Mouse (Mus musculus) stomach, adult 2 months (tissue): ENCODE results near the gene Trim12a. TPM values are rescaled to one million over a fixed set of nuclear protein-coding genes. Genes with fewer than 3 reads are reported as not detected.

ENCODE experiments used
- polyA plus RNA-seq: library from polyadenylated mRNA; depleted of rRNA; stranded (reverse); fragments of >200 nt; gene quantifications from 2 replicates; pipeline ENCODE4 v1.2.3, GENCODE M21; 2012; rRNA removed

Trim12a gene
- polyA plus RNA-seq = 0.16 and 0.85 TPM in 2 replicates

DNA sequence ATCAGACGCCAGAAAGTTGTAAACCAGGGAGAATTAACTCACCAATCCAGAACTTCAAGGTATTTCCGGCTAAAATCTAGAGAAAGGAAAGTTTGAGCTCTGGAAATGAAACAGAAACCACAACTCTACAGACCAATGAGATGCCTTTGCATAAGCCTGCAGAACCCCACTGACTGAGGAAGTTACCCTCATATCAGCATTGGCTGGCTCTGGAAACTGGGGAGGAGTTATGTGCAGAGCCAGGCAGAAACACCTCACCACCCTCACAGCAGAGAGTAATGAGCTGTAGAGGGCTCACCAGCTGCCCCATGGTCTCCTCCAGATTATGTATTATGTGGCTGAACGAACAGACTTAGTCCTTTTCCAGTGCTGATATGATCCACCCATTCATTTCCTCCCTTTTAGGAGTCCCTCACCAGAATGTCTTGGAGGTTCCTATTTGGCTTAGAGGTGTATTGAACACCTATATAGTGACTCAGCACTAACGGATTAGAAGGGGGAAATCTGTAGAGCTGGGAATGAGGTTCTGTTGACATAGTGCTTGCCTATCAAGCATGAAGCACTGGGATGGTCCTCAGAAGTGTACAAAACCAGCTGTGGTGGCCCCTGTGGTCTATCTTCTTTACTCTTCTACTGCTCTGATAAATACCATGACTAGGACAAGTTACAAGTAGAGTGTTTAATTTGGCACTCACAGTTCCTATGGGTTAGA, at the start of gene Trim12a:
TSS of gene Trim12a (minus strand) at position 98 of the 712 bp plus-strand sequence.

GRCm38 (mm10) chr7:104352717-104353599, 37.7 kb upstream of the Trim12a start, which contains the start of gene Trim12c:
Gene Trim12c, minus strand, starts transcription at chr7:104353362.

DNA sequence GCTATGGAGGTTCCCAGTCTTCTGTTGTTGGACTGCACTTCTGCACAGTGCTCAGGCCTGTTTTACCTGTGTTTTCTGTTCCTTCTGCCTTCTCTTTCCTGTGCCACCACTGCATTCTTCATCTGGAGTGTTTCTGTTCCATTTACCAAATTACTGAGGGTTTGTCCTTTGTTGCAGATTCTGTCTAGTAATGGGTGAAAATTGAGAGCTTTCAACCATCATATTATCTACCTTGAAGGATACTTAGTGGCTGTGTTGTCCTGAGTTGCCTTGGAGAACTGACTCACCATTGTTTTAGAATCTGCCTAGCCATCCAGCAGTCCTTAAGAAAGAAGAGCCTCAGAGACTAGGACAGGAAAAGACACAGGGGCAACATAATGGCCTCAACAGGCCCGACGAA, 13.9 kb upstream of the Trim12a start, which contains the start of gene Trim34b:
TSS of gene Trim34b (plus strand) at position 301 of the 400 bp plus-strand sequence.

DNA sequence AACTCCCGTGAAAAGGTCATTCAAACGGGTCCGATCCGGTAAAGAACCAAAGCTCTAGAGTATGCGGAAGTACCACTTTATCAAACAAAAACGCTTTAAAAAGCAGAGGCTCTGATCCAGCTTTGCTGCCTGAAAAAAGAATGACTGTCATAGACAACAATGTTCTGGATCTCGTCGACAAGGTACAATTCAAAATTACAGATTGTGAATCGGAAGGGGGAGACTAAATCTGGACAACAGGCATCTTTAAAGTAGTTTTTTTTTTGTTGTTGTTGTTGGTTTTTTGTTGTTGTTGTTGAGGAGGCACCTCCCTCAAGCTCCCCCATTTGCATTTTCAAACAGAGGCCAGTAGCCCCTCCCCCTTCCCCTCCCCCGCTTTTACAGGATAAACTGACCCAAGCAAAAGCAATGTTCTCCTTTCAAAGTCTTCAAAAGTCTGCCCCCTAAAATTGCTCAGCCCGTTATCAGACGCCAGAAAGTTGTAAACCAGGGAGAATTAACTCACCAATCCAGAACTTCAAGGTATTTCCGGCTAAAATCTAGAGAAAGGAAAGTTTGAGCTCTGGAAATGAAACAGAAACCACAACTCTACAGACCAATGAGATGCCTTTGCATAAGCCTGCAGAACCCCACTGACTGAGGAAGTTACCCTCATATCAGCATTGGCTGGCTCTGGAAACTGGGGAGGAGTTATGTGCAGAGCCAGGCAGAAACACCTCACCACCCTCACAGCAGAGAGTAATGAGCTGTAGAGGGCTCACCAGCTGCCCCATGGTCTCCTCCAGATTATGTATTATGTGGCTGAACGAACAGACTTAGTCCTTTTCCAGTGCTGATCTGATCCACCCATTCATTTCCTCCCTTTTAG, 27.5 kb downstream of the Trim12a start, which contains the start of gene Trim5:
TSS of gene Trim5 (minus strand) at position 519 of the 868 bp plus-strand sequence.

Other genes with a start within 250 kb of the Trim12a start
- not detected in 2 replicates for gene Olfr644, start 243.6 kb downstream of the Trim12a start, polyA plus RNA-seq
- gene Olfr645, start 230.0 kb downstream of the Trim12a start, polyA plus RNA-seq = not detected in 2 replicates
- gene Olfr646, start 210.6 kb downstream of the Trim12a start, polyA plus RNA-seq = not detected in 2 replicates
- not detected in 2 replicates for gene Ubqln5, start 185.6 kb downstream of the Trim12a start, polyA plus RNA-seq
- not detected in 2 replicates for gene Olfr643, start 178.1 kb downstream of the Trim12a start, polyA plus RNA-seq
- gene Ubqln3, start 172.2 kb downstream of the Trim12a start, polyA plus RNA-seq = not detected in 2 replicates
- not detected in 2 replicates for gene Ubqlnl, start 164.9 kb downstream of the Trim12a start, polyA plus RNA-seq
- not detected in 2 replicates for gene Olfm5, start 150.6 kb downstream of the Trim12a start, polyA plus RNA-seq
- 0.03 and 0.05 TPM in 2 replicates for gene Olfr648, start 132.1 kb downstream of the Trim12a start, polyA plus RNA-seq
- not detected in 2 replicates for gene Olfr649, start 119.5 kb downstream of the Trim12a start, polyA plus RNA-seq
- 0.79 and 0.81 TPM in 2 replicates for gene Trim6, start 96.7 kb downstream of the Trim12a start, polyA plus RNA-seq
- 0.17 and 1.5 TPM in 2 replicates for gene Trim34a, start 71.0 kb downstream of the Trim12a start, polyA plus RNA-seq
- gene Trim5, start 27.4 kb downstream of the Trim12a start, polyA plus RNA-seq = 0.10 TPM in 2 replicates
- 0.55 TPM in 1 of 2 replicates, not detected in the other for gene Trim34b, start 14.0 kb upstream of the Trim12a start, polyA plus RNA-seq
- gene Trim12c, start 37.9 kb upstream of the Trim12a start, polyA plus RNA-seq = 0.55 TPM in 2 replicates
- 0.03 TPM in 1 of 2 replicates, not detected in the other for gene Trim30b, start 54.4 kb upstream of the Trim12a start, polyA plus RNA-seq
- not detected in 2 replicates for gene Trim30c, start 85.4 kb upstream of the Trim12a start, polyA plus RNA-seq
- 0.09 and 0.32 TPM in 2 replicates for gene Trim30a, start 149.7 kb upstream of the Trim12a start, polyA plus RNA-seq
- gene Trim30d, start 192.4 kb upstream of the Trim12a start, polyA plus RNA-seq = 0.04 and 0.24 TPM in 2 replicates
- gene Olfr651, start 234.7 kb upstream of the Trim12a start, polyA plus RNA-seq = not detected in 2 replicates
- gene Olfr652, start 245.4 kb upstream of the Trim12a start, polyA plus RNA-seq = not detected in 2 replicates